Mouse (Mus musculus) limb, embryonic 12.5 days (tissue): Measurements from ENCODE around the gene Ube2n. TPM values are rescaled to one million over a fixed set of nuclear protein-coding genes. Genes with fewer than 3 reads are reported as not detected.
"Not testable (repeated sequence)": the region's sequence is repeated elsewhere in the genome, so short reads cannot be mapped to it uniquely, and the experiment has no call there.

Experiments used
- ATAC-seq: fragments of 200-750 bp; cut with Nextera tagmentation; 2 replicates; pipeline ENCODE4 v1.8.0; 2017; ENCODE audit warnings: low read depth, moderate TSS enrichment; ENCODE audit not compliant: insufficient number of reproducible peaks, insufficient read depth, low FRiP score, low TSS enrichment
- H3K27ac ChIP-seq: fragments of 300-500 bp; sonication (generic); 2 replicates; pipeline ENCODE4 v1.5.1; 2016; ENCODE audit warnings: mild to moderate bottlenecking, moderate library complexity
- H3K27me3 ChIP-seq: fragments of 300-500 bp; sonication (generic); 2 replicates; pipeline ENCODE4 v1.6.1; 2016; ENCODE audit warnings: mild to moderate bottlenecking, moderate library complexity
- H3K36me3 ChIP-seq: fragments of 300-500 bp; sonication (generic); 2 replicates; pipeline ENCODE4 v1.6.1; 2016; ENCODE audit warnings: mild to moderate bottlenecking, moderate library complexity
- H3K4me1 ChIP-seq: fragments of 300-500 bp; sonication (generic); replicated peaks from 2 replicates; pipeline ENCODE4 v1.6.1; 2016
- H3K4me2 ChIP-seq: fragments of 300-500 bp; sonication (generic); 2 replicates; pipeline ENCODE4 v1.6.1; 2016; ENCODE audit warnings: mild to moderate bottlenecking, moderate library complexity
- H3K4me3 ChIP-seq: fragments of 300-500 bp; sonication (generic); replicated peaks from 2 replicates; pipeline ENCODE4 v1.5.1; 2016; ENCODE audit warnings: mild to moderate bottlenecking
- H3K9ac ChIP-seq: fragments of 300-500 bp; sonication (generic); replicated peaks from 2 replicates; pipeline ENCODE4 v1.6.1; 2016; ENCODE audit warnings: mild to moderate bottlenecking, moderate library complexity
- H3K9me3 ChIP-seq: fragments of 300-500 bp; sonication (generic); 2 replicates; pipeline ENCODE4 v1.6.1; 2016; ENCODE audit warnings: mild to moderate bottlenecking, moderate library complexity
- WGBS: fragments of 180-500 bp; shearing (Covaris S2); methylation state at CpG from one replicate; pipeline ENCODE4 v1.1.7; 2016; 5-methylcytosine and 5-hydroxymethylcytosine counted together
- polyA plus RNA-seq: library from polyadenylated mRNA; unstranded; fragments of >200 nt; fragmentation: Nextera tagmentation; extraction: Ambion mirVana; gene quantifications from 2 replicates; pipeline ENCODE4 v1.2.1, GENCODE M21; 2016

The Ube2n gene
- polyA plus RNA-seq, 1 experiment from 2014 or later = 326 TPM

GRCm38 (mm10) chr10:95544651-95545050, 29.7 kb downstream of the Ube2n start:
- Histone ChIP-seq H3K4me3 (no peak overlapping the region), H3K36me3 (peaks cover 63% of the 10 kb centered on the region), H3K4me1 (no peaks in the 10 kb centered on the region), H3K9ac (no peak overlapping the region), H3K4me2 (no peak overlapping the region), H3K27me3 (no peaks in the 10 kb centered on the region), H3K9me3 (no peaks in the 10 kb centered on the region), H3K27ac (no peak overlapping the region)
- 87% methylated on average over 2 of the region's 2 CpGs for WGBS
- no peak for ATAC-seq

DNA sequence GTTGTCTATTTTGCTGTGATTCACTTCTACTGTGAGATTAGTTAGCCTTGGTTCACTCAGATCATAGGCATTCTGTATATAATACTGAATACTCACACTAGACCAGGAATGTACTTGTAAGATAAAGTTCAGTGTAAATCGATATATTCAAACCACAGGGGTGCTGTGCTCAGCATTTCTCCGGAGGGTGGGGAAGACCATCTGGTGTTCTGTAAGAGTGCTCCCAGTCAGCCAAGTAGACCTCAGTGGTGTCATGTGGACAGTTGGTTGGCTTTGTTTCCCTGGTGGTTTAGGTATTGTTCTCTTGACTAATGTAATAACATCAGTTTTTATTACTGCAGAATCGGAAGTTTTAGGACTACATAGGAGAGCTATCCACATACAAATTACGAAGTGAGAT, 30.1 kb downstream of the Ube2n start:
- Histone ChIP-seq H3K4me1 (no peaks in the 10 kb centered on the region), H3K27ac (no peak overlapping the region), H3K4me2 (no peak overlapping the region), H3K36me3 (peaks cover 67% of the 10 kb centered on the region), H3K4me3 (no peak overlapping the region), H3K9ac (no peak overlapping the region), H3K9me3 (no peaks in the 10 kb centered on the region), H3K27me3 (no peaks in the 10 kb centered on the region)
- ATAC-seq = no peak
- 87% methylated on average over 4 of the region's 4 CpGs for WGBS

- H3K27ac ChIP-seq = no peak overlapping the region
- H3K36me3 ChIP-seq = peaks cover 77% of the 10 kb centered on the region
- 92% methylated on average over 2 of the region's 2 CpGs for WGBS
These were observed 31.2 kb downstream of the Ube2n start for GRCm38 (mm10) chr10:95546178-95546577.

DNA sequence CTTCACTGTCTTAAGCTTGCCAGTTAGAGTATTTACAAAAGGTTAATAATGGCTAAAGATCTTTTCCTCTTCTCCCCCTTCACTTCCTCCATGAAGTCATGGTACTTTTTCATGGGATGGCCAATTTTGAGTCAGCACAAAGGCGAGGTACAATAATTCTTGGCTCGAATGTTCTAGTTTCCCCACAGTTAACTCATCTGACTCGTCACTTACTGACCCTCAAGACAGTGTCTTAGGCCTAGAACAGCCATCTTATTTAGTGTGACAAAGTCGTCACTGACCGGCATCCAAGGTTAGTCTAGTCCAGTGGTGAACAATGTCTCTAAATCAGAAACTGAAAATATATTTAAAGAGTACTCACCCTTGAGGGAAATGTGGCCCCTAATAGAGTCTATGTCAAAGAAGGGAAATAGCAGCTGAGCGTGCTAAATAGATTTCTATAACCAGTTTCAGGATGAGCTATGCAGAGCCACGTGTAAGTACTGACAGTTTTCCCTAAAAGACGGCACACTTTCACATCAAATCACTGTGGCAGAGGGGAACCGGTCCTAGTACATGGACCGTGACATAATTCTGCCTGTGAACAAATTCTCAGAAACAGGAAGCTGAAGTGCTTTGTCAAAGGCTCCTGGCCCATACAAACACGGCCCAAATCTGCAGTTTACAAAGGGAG, 33.3 kb downstream of the Ube2n start:
- Histone ChIP-seq H3K9ac (no peak overlapping the region), H3K4me1 (0 out of 2 replicates have a peak, but pooled peaks cover 6% of the 10 kb centered on the region), H3K36me3 (peaks cover 72% of the 10 kb centered on the region), H3K27me3 (no peaks in the 10 kb centered on the region), H3K27ac (no peak overlapping the region), H3K4me2 (no peak overlapping the region), H3K9me3 (no peaks in the 10 kb centered on the region), H3K4me3 (no peak overlapping the region)
- ATAC-seq = no peak
- WGBS = 87% methylated on average over 11 of the region's 11 CpGs

More at GRCm38 (mm10) chr10:95546178-95546577, 31.2 kb downstream of the Ube2n start:
- Histone ChIP-seq H3K4me2 (no peak overlapping the region), H3K9me3 (no peaks in the 10 kb centered on the region), H3K27me3 (no peaks in the 10 kb centered on the region), H3K4me1 (no peaks in the 10 kb centered on the region), H3K4me3 (no peak overlapping the region), H3K9ac (no peak overlapping the region)
- ATAC-seq = no peak

GRCm38 (mm10) chr10:95549080-95549479, 34.1 kb downstream of the Ube2n start:
- H3K36me3 ChIP-seq = peaks cover 67% of the 10 kb centered on the region
- 84% methylated on average over 5 of the region's 5 CpGs for WGBS
- not testable (repeated sequence) for ATAC-seq, H3K27ac ChIP-seq, H3K4me2 ChIP-seq, H3K9ac ChIP-seq, H3K4me3 ChIP-seq, H3K9me3 ChIP-seq, H3K27me3 ChIP-seq, H3K4me1 ChIP-seq

DNA sequence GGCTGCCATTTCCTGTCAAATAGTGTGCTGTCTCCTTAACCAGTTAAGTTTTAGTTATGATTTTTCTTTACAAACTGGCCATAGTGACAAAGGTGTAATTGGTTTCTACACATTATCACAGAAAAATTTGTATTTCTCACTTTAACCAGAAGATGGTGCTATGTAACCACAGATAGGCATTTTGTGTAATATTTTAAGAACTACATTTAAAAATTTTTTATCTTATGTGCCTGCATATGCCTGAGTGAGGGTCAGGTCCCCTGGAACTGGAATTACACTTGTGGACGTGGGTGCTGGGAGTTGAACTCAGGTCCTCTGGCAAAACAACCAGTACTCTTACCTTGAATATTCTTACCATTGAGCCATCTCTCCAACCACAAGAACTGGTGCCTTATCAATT, 35.6 kb downstream of the Ube2n start:
- Histone ChIP-seq H3K27ac (no peak overlapping the region), H3K36me3 (peaks cover 63% of the 10 kb centered on the region), H3K4me3 (no peak overlapping the region), H3K9me3 (no peaks in the 10 kb centered on the region), H3K27me3 (no peaks in the 10 kb centered on the region), H3K4me2 (no peak overlapping the region), H3K9ac (no peak overlapping the region), H3K4me1 (0 out of 2 replicates have a peak, but pooled peaks cover 6% of the 10 kb centered on the region)
- WGBS = 61% methylated on average over 1 of the region's 1 CpGs
- no peak for ATAC-seq

- ATAC-seq = no peak
- peaks cover 50% of the 10 kb centered on the region for H3K36me3 ChIP-seq
These were observed 36.8 kb downstream of the Ube2n start for GRCm38 (mm10) chr10:95551752-95552151.

DNA sequence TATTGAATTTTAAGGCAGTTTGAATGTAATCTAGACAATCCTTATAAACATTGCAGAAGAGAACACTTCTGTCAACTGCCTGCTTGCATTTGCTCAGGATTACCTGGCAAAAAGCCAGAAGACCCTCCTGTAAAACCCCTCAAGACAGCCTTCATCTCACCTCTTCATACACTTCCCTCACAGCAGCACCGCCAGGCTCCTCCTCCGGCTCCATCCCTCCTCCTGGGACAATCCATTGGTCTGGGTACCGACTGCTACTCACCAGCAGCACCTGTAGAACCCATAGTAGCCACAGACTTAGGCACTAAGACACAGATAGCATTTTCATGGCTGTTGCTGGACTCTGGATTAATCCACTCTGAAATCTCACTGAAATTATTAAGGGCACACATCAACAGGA, 37.4 kb downstream of the Ube2n start:
- ATAC-seq = no peak
- 67% methylated on average over 3 of the region's 3 CpGs for WGBS

More at GRCm38 (mm10) chr10:95551752-95552151, 36.8 kb downstream of the Ube2n start:
- Histone ChIP-seq H3K4me3 (no peak overlapping the region), H3K27me3 (no peaks in the 10 kb centered on the region), H3K9me3 (no peaks in the 10 kb centered on the region), H3K4me2 (no peak overlapping the region), H3K4me1 (peaks cover 14% of the 10 kb centered on the region; the same call in 1 of the 2 replicates), H3K27ac (no peak overlapping the region), H3K9ac (no peak overlapping the region)

GRCm38 (mm10) chr10:95555866-95556265, 40.9 kb downstream of the Ube2n start:
- Histone ChIP-seq H3K4me3 (no peak overlapping the region), H3K9ac (no peak overlapping the region), H3K27me3 (no peaks in the 10 kb centered on the region), H3K4me2 (no peak overlapping the region), H3K36me3 (peaks cover 26% of the 10 kb centered on the region), H3K27ac (no peak overlapping the region), H3K4me1 (peaks cover 14% of the 10 kb centered on the region; the same call in 1 of the 2 replicates), H3K9me3 (no peaks in the 10 kb centered on the region)
- WGBS = 84% methylated on average over 11 of the region's 11 CpGs
- no peak for ATAC-seq

More for the DNA sequence above, 37.4 kb downstream of the Ube2n start:
- Histone ChIP-seq H3K27me3 (no peaks in the 10 kb centered on the region), H3K9ac (no peak overlapping the region), H3K4me2 (no peak overlapping the region), H3K9me3 (no peaks in the 10 kb centered on the region), H3K4me1 (peaks cover 14% of the 10 kb centered on the region; the same call in 1 of the 2 replicates), H3K36me3 (peaks cover 47% of the 10 kb centered on the region), H3K27ac (no peak overlapping the region; the same call in 1 of the 2 replicates), H3K4me3 (no peak overlapping the region)

DNA sequence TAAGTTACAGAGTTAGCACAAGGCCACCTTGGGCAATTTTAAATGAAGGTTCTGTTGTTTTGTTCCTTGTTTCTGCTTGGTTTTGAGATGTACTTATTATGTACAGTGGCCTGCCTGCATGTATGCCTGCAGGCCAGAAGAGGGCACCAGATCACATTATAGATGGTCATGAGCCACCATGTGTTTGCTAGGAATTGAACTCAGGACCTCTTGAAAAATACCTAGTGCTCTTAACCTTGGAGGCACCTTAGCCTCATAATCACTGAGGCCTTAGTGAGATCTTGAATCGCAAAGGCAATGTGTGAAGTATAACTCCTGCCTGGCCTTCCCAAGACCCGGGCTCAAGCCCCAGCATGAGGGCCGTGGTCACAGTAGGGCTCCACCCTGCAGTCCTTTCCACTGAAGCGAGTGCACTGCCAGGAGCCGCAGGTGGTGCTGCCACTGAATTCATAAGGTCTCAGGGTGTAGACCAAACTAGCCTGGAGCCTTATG, 42.4 kb downstream of the Ube2n start:
- ATAC-seq = no peak
- Histone ChIP-seq H3K27me3 (no peaks in the 10 kb centered on the region), H3K27ac (no peak overlapping the region), H3K9me3 (no peaks in the 10 kb centered on the region), H3K4me2 (no peak overlapping the region), H3K36me3 (peaks cover 22% of the 10 kb centered on the region), H3K4me3 (no peak overlapping the region), H3K4me1 (peaks cover 23% of the 10 kb centered on the region), H3K9ac (no peak overlapping the region)
- WGBS = 84% methylated on average over 5 of the region's 5 CpGs

DNA sequence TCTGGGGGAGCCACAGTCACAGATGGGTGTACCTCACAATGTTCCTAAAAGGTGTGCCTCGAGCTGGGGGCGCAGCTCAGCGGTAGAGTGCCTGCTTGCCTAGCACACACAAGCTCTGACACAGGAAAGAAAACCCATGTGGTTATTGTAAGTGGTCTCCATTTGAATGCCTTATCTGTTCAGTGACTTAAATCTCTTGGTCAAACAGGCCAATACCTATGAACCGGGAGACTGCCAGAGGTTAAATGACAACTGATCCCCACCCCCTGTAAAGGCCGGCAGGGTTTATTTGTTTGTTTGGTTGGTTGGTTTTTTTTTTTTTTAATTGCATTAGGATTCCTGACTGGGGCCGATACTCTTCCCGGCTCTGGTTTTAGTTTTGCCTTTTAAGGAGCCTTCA, 44.5 kb downstream of the Ube2n start:
- Histone ChIP-seq H3K4me1 (peaks cover 22% of the 10 kb centered on the region), H3K9ac (no peak overlapping the region), H3K4me3 (no peak overlapping the region), H3K4me2 (no peak overlapping the region), H3K9me3 (no peaks in the 10 kb centered on the region), H3K36me3 (peaks cover 18% of the 10 kb centered on the region), H3K27ac (no peak overlapping the region), H3K27me3 (no peaks in the 10 kb centered on the region)
- no peak for ATAC-seq
- WGBS = 73% methylated on average over 7 of the region's 7 CpGs
